Mouse (Mus musculus) hematopoietic multipotent progenitor cell, adult 10-12 weeks (in vitro differentiated cells): Measurements from ENCODE around the gene Cdcp1. TPM values are rescaled to one million over a fixed set of nuclear protein-coding genes. Genes with fewer than 3 reads are reported as not detected.

Experiments
- polyA plus RNA-seq: library from polyadenylated mRNA; stranded (reverse); fragments of >175 nt; gene quantifications from 2 replicates; pipeline ENCODE4 v1.2.3, GENCODE M21; 2012; ENCODE audit warnings: low replicate concordance

Cdcp1 gene
- polyA plus RNA-seq, result 0.08 TPM in 1 of 2 replicates, not detected in the other

DNA sequence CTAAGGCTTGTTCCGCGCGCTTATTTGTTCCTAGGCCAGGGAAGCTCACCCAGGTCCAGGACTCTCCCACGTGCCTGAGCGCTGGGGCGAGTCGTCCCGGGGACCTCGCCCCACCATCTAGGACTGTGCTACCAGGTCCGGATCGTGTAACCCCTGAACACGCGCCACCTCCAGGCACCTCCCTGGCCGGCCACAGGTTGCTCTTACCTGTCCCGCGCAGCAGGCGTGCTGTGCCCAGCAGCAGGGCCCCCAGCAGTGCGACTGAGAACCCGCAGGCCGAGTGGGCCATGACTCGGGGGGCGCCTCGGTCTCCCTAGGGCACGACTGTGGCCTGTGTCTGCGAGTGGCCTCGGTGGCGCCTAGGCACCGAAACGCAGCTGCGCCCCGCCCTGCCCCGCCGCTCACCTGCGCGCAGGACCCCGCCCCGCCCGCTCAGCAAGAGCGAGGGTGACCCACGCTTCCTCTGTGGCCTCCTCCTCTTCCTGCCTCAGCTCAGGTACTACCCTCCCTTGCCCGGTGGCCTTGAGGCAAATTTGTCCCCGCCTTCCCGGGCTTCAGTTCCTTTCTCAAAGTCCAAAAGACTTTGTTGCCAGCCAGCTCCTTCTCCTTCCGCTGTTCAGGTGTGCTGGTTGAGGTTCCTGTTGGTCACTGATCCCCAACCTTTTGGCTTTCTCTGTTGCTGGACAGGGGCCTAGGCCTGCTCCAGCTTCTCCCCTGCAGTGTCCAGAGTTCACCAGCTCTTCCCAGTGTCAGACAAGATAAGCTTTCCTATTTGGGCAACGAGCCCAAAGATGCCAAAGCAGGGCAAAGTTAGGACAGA, at the start of gene Cdcp1:
Gene Cdcp1, minus strand, starts transcription at position 418 of the 820 bp plus-strand sequence.

DNA sequence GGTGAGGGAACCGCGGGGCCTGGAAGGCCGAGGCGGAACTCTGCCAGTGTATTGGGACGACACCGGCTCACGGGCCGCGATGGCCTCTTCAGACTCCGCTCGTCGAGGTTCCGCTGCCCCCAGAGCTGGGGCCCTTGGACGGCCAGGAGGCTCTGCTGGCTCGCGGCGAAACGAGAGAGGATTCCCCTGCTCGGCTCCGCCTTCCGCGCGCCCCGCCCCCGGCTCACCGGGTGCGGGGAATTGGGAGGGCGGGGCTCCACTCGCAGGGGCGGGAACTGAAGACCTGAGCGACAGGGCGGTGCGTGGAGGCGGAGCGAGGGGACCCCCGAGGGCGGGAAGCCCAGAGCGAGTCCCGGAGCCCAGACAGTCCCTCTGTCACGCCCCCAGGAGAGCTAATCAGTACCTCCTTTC, 44.8 kb upstream of the Cdcp1 start, which contains the start of gene Tmem158:
Gene Tmem158, minus strand, starts transcription at position 154 of the 411 bp plus-strand sequence.

DNA sequence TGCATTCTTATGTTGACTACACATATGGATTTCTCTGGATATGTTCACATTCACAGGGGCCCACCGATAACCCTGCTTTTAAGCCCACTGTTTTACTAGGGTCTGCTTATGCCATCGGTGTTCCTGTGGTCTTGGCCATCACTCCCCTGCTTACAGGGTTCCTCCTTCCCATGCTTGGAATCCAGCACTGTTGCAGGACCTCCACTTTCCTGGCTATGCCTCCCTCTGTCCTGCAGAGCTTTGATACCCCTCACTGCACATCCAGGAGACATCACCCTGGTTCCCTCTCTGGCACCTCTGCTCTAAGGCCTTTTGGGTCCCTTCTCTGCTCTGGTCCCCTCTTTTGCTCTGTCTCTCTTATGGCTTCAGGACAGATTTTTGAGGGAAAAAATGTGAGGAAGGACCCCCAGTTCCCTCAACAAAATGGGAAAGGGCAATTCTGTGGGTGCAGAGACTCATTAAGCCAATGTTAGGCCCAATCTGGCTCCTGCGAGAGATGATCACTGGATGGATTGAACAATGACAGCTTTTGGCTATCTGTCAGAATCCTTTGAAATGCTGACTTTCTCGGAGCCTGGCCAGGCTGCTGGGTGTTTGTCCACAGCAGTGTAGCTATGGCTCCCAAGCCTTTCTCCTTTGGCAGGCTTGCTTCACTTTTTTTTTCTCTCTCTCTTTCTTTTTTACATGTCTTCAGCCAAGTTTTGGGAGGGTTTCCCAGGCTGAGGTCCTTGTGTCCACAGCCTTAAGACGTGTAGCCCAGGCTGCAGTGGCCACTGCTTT, 65.4 kb downstream of the Cdcp1 start, which contains the start of gene Clec3b:
Gene Clec3b, plus strand, starts transcription at position 706 of the 780 bp plus-strand sequence.

Other genes starting within 250 kb of the Cdcp1 start
- 4.3 and 10.5 TPM in 2 replicates for gene Tmem42, start 194.7 kb downstream of the Cdcp1 start, polyA plus RNA-seq
- gene Tgm4, start 181.3 kb downstream of the Cdcp1 start, polyA plus RNA-seq, result not detected in 2 replicates
- gene Zdhhc3, start 102.8 kb downstream of the Cdcp1 start, polyA plus RNA-seq, result 46.5 and 76.1 TPM in 2 replicates
- gene Exosc7, start 102.8 kb downstream of the Cdcp1 start, polyA plus RNA-seq, result 1.4 and 9.0 TPM in 2 replicates
- gene Clec3b, start 65.1 kb downstream of the Cdcp1 start, polyA plus RNA-seq, result 1.1 and 1.4 TPM in 2 replicates
- gene Tmem158, start 44.7 kb upstream of the Cdcp1 start, polyA plus RNA-seq, result 3.6 and 13.0 TPM in 2 replicates
- gene Lars2, start 150.9 kb upstream of the Cdcp1 start, polyA plus RNA-seq, result 8.4 and 9.2 TPM in 2 replicates